Mouse (Mus musculus): ENCODE data around the gene Dlgap4. TPM values are rescaled to one million over a fixed set of nuclear protein-coding genes. Genes with fewer than 3 reads are reported as not detected.

Gene Dlgap4
- total and polyA plus RNA-seq, 3 experiments, result 10.4 to 39.6 TPM; not detected in 1

DNA sequence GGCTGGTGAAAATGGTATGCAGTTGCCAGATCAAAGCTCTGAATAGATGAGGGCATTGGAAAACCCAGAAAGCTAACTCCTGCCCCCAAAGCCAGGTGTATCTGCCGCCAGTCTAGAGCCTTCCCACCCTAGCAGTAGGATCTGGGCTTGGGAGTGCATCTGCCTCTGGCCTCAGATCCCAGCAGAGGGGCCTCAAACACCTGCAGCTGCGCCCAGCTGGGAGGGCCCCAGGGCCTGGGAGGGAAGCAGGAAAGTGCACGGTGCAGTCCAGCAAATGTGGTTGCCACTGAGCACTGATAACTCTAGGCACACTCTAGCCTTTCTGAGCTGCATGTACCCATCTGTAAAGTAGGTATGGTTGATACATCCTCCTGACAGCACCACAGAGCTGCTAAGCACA, 129.7 kb downstream of the Dlgap4 start:
- Histone ChIP-seq H3K27ac (ENCODE audit: control insufficient read depth, low read depth, low read length) (no peak overlapping the region), H3K27me3 (ENCODE audit: control insufficient read depth in 1 of 2, insufficient read depth in 2 of 2, low read length in 2 of 2) (no peaks in the 10 kb centered on the region), H3K9ac (ENCODE audit: control insufficient read depth, low read depth, low read length, poor library complexity, severe bottlenecking) (no peak overlapping the region), H3K36me3 (ENCODE audit: control insufficient read depth in 1 of 2, insufficient read depth in 2 of 2, low read length in 2 of 2) (no peaks in the 10 kb centered on the region), H3K79me2 (ENCODE audit: control insufficient read depth, insufficient read depth, low read length, poor library complexity) (no peaks in the 10 kb centered on the region), H3K4me1 (ENCODE audit: control insufficient read depth in 1 of 2, insufficient read depth in 2 of 2, low read length in 2 of 2) (peaks cover 0 to 3% of the 10 kb centered on the region in 2 experiments; a peak in 1 of 4 replicates), H3K4me3 (ENCODE audit: control insufficient read depth in 1 of 2, insufficient read depth in 1 of 2, low read depth in 2 of 2, low read length in 2 of 2) (no peak overlapping the region), H3K9me3 (replicated peaks; ENCODE audit: insufficient read depth, low read length) (no peaks in the 10 kb centered on the region)
- TF ChIP-seq ZMIZ1 (IDR thresholded peaks at IDR 0.05; ENCODE audit: low read depth, low read length) (no peak), ETS1 (IDR thresholded peaks at IDR 0.05; ENCODE audit: low read depth, low read length) (no peak), SMC3 (IDR thresholded peaks at IDR 0.05; ENCODE audit: low read depth, low read length) (no peak), NELFE (IDR thresholded peaks at IDR 0.05; ENCODE audit: low read depth, low read length) (no peak), CHD1 (IDR thresholded peaks at IDR 0.05; ENCODE audit: low read depth, low read length) (no peak), TCF12 (IDR thresholded peaks at IDR 0.05; ENCODE audit: low read depth, low read length) (no peak), CTCF (IDR thresholded peaks at IDR 0.05 in 2 of 3, conservative IDR thresholded peaks at IDR 0.05 in 1 of 3; ENCODE audit: control insufficient read depth in 1 of 3, insufficient read depth in 1 of 3, low read depth in 2 of 3, low read length in 3 of 3, poor library complexity in 1 of 3, severe bottlenecking in 1 of 3) (no peak), MAZ (IDR thresholded peaks at IDR 0.05; ENCODE audit: low read depth, low read length) (no peak), MYB (IDR thresholded peaks at IDR 0.05; ENCODE audit: low read depth, low read length) (no peak), CHD2 (IDR thresholded peaks at IDR 0.05; ENCODE audit: low read length) (no peak), USF1 (IDR thresholded peaks at IDR 0.05; ENCODE audit: low read depth, low read length) (no peak), POLR2AphosphoS5 (IDR thresholded peaks at IDR 0.05; ENCODE audit: borderline replicate concordance, low read depth, low read length) (no peak), TAL1 (IDR thresholded peaks at IDR 0.05; ENCODE audit: low read length) (no peak), POLR2A (IDR thresholded peaks at IDR 0.05; ENCODE audit: control insufficient read depth in 1 of 2, insufficient read depth in 1 of 2, low read depth in 1 of 2, low read length in 2 of 2, poor library complexity in 1 of 2) (no peak), MAFK (IDR thresholded peaks at IDR 0.05; ENCODE audit: borderline replicate concordance, low read depth, low read length) (no peak), MXI1 (IDR thresholded peaks at IDR 0.05; ENCODE audit: low read depth, low read length) (no peak), ZKSCAN1 (IDR thresholded peaks at IDR 0.05; ENCODE audit: low read depth, low read length) (no peak), USF2 (IDR thresholded peaks at IDR 0.05; ENCODE audit: borderline replicate concordance in 1 of 2, insufficient read depth in 1 of 2, low read depth in 1 of 2, low read length in 2 of 2) (no peak), E2F4 (IDR thresholded peaks at IDR 0.05; ENCODE audit: borderline replicate concordance, low read depth, low read length) (no peak)
- DNase-seq (ENCODE audit: low read depth, low spot score), result no peak

DNA sequence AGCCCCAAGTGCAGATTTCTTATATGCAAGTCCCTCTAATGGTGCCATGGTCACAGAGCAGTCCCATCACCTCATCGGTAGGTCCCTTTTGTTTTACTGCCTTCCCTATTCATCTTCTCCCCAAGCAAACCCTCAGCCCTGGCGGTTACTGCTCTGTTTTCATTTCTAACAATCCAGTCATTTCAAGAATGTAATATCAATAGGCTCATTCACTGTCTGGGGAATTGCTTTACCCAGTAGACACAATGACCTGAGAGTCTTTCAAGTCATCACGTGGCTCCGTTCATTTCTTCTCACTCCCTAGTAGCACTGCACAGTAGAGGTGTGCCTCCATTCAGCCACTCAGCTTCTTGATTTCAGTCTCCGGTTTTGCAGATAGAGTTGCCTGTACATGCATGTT, 130.9 kb downstream of the Dlgap4 start:
- Histone ChIP-seq H3K4me1 (ENCODE audit: control insufficient read depth in 1 of 2, insufficient read depth in 2 of 2, low read length in 2 of 2) (peaks cover 4 to 14% of the 10 kb centered on the region in 2 experiments; a peak in 3 of 4 replicates), H3K27ac (ENCODE audit: control insufficient read depth, low read depth, low read length) (no peak overlapping the region), H3K27me3 (ENCODE audit: control insufficient read depth in 1 of 2, insufficient read depth in 2 of 2, low read length in 2 of 2) (no peaks in the 10 kb centered on the region), H3K9me3 (replicated peaks; ENCODE audit: insufficient read depth, low read length) (no peaks in the 10 kb centered on the region), H3K9ac (ENCODE audit: control insufficient read depth, low read depth, low read length, poor library complexity, severe bottlenecking) (no peak overlapping the region), H3K36me3 (ENCODE audit: control insufficient read depth in 1 of 2, insufficient read depth in 2 of 2, low read length in 2 of 2) (peaks cover 0 to 7% of the 10 kb centered on the region in 2 experiments; a peak in 2 of 4 replicates), H3K4me3 (ENCODE audit: control insufficient read depth in 1 of 2, insufficient read depth in 1 of 2, low read depth in 2 of 2, low read length in 2 of 2) (no peak overlapping the region), H3K79me2 (ENCODE audit: control insufficient read depth, insufficient read depth, low read length, poor library complexity) (no peaks in the 10 kb centered on the region)
- TF ChIP-seq JUND (IDR thresholded peaks at IDR 0.05; ENCODE audit: low read depth, low read length) (no peak), HCFC1 (IDR thresholded peaks at IDR 0.05; ENCODE audit: low read depth, low read length) (no peak), ZKSCAN1 (IDR thresholded peaks at IDR 0.05; ENCODE audit: low read depth, low read length) (no peak), USF2 (IDR thresholded peaks at IDR 0.05; ENCODE audit: borderline replicate concordance in 1 of 2, insufficient read depth in 1 of 2, low read depth in 1 of 2, low read length in 2 of 2) (no peak), ZNF384 (IDR thresholded peaks at IDR 0.05; ENCODE audit: low read depth, low read length) (no peak), MYB (IDR thresholded peaks at IDR 0.05; ENCODE audit: low read depth, low read length) (no peak)
- no peak for DNase-seq (ENCODE audit: low read depth, low spot score)
